In genomic region chr6:84233783-84234182, GRCm38 (mm10) we compare ENCODE assay signal across 10 mouse cellular contexts.
DNase-seq lines count a peak whose midpoint lies in the region; ATAC-seq lines count a peak whose summit lies in the region.
"Had no signal": no experiment of that assay in that cellular context is flagged by ENCODE, and none has a peak within 500 bp of the region (broad histone marks: within the 10 kb centered on the region; RNA-seq: fewer than 3 reads in every experiment).

No protein-coding gene starts in this region.

- H3K36me3 ChIP-seq in heart, embryonic 11.5 days (ENCODE audit: control insufficient read depth, insufficient read depth, low read length) = no peaks in the 10 kb centered on the region
- H3K36me3 ChIP-seq in midbrain, embryonic 14.5 days (ENCODE audit: control insufficient read depth, insufficient read depth, low read length) = no peaks in the 10 kb centered on the region
- H3K36me3 ChIP-seq in midbrain, embryonic 15.5 days (replicated peaks) = no peaks in the 10 kb centered on the region
- no peaks in the 10 kb centered on the region for H3K36me3 ChIP-seq in intestine, embryonic 15.5 days
- no peaks in the 10 kb centered on the region for H3K36me3 ChIP-seq in limb, embryonic 10.5 days
- H3K36me3 ChIP-seq in midbrain, embryonic 16.5 days (ENCODE audit: control insufficient read depth, insufficient read depth, low read length) = no peaks in the 10 kb centered on the region

- DNase-seq in heart, adult 18-20 months = peak; percentile 48 to 53
- DNase-seq in midbrain, embryonic 14.5 days = peak; percentile 5
- no peak for DNase-seq in limb, embryonic 10.5 days (ENCODE audit: low spot score)
- no peak for DNase-seq in spleen, postnatal 14 days (ENCODE audit: low spot score in 2 of 2)
- DNase-seq: cerebellum, postnatal 25 days; gastrocnemius, postnatal 36 days had no signal

- H3K27me3 ChIP-seq in heart, embryonic 11.5 days (ENCODE audit: control insufficient read depth, insufficient read depth, low read length) = peaks cover 5% of the 10 kb centered on the region; the same call in 1 of the 2 replicates
- no peaks in the 10 kb centered on the region for H3K27me3 ChIP-seq in midbrain, embryonic 14.5 days (ENCODE audit: control insufficient read depth, insufficient read depth, low read length)
- H3K27me3 ChIP-seq in midbrain, embryonic 15.5 days (replicated peaks) = no peaks in the 10 kb centered on the region
- no peaks in the 10 kb centered on the region for H3K27me3 ChIP-seq in intestine, embryonic 15.5 days (replicated peaks)
- no peaks in the 10 kb centered on the region for H3K27me3 ChIP-seq in limb, embryonic 10.5 days (ENCODE audit: low read depth, poor library complexity, severe bottlenecking)
- H3K27me3 ChIP-seq in midbrain, embryonic 16.5 days (ENCODE audit: control insufficient read depth, insufficient read depth, low read depth, low read length) = no peaks in the 10 kb centered on the region

- no peak overlapping the region for H3K4me2 ChIP-seq in heart, embryonic 11.5 days
- H3K4me2 ChIP-seq in midbrain, embryonic 14.5 days (ENCODE audit: low read length) = no peak overlapping the region
- no peak overlapping the region for H3K4me2 ChIP-seq in midbrain, embryonic 15.5 days
- no peak overlapping the region for H3K4me2 ChIP-seq in intestine, embryonic 15.5 days (replicated peaks)
- no peak overlapping the region for H3K4me2 ChIP-seq in midbrain, embryonic 16.5 days (ENCODE audit: low read length)

- H3K4me1 ChIP-seq in heart, embryonic 11.5 days (ENCODE audit: control insufficient read depth, insufficient read depth, low read length) = peaks cover 23% of the 10 kb centered on the region
- H3K4me1 ChIP-seq in midbrain, embryonic 14.5 days (ENCODE audit: control insufficient read depth, insufficient read depth, low read length) = 0 out of 2 replicates have a peak, but pooled peaks cover 7% of the 10 kb centered on the region
- H3K4me1 ChIP-seq in midbrain, embryonic 15.5 days = 0 out of 2 replicates have a peak, but pooled peaks cover 2% of the 10 kb centered on the region
- peaks cover 8% of the 10 kb centered on the region; the same call in 1 of the 2 replicates for H3K4me1 ChIP-seq in intestine, embryonic 15.5 days (replicated peaks)
- peaks cover 66% of the 10 kb centered on the region for H3K4me1 ChIP-seq in limb, embryonic 10.5 days
- H3K4me1 ChIP-seq in midbrain, embryonic 16.5 days (ENCODE audit: control insufficient read depth, insufficient read depth, low read length) = no peaks in the 10 kb centered on the region

- 51% methylated on average over 6 of the region's 6 CpGs for WGBS in heart, embryonic 11.5 days (ENCODE audit: insufficient replicate concordance)
- 72% methylated on average over 6 of the region's 6 CpGs for WGBS in midbrain, embryonic 14.5 days
- 75% methylated on average over 6 of the region's 6 CpGs for WGBS in midbrain, embryonic 15.5 days
- 58% methylated on average over 6 of the region's 6 CpGs for WGBS in intestine, embryonic 15.5 days
- 64% methylated on average over 6 of the region's 6 CpGs for WGBS in limb, embryonic 10.5 days
- 69% methylated on average over 6 of the region's 6 CpGs for WGBS in midbrain, embryonic 16.5 days

- H3K4me3 ChIP-seq in heart, embryonic 11.5 days (ENCODE audit: low read depth, low read length) = no peak overlapping the region
- H3K4me3 ChIP-seq in midbrain, embryonic 14.5 days (replicated peaks; ENCODE audit: low read depth, low read length) = no peak overlapping the region
- H3K4me3 ChIP-seq in midbrain, embryonic 15.5 days = no peak overlapping the region
- H3K4me3 ChIP-seq in intestine, embryonic 15.5 days (replicated peaks) = no peak overlapping the region
- H3K4me3 ChIP-seq in limb, embryonic 10.5 days = no peak overlapping the region
- H3K4me3 ChIP-seq in midbrain, embryonic 16.5 days (ENCODE audit: low read depth, low read length) = no peak overlapping the region

- ATAC-seq in heart, embryonic 11.5 days (replicated peaks; ENCODE audit: insufficient number of reproducible peaks, low FRiP score, low TSS enrichment) = no peak
- no peak for ATAC-seq in midbrain, embryonic 14.5 days (ENCODE audit: low FRiP score, low TSS enrichment)
- no peak for ATAC-seq in midbrain, embryonic 15.5 days (replicated peaks)
- ATAC-seq in intestine, embryonic 15.5 days = peak; percentile 75
- ATAC-seq in midbrain, embryonic 16.5 days = no peak

- H3K9me3 ChIP-seq in heart, embryonic 11.5 days (replicated peaks; ENCODE audit: control insufficient read depth, low read length) = no peaks in the 10 kb centered on the region
- no peaks in the 10 kb centered on the region for H3K9me3 ChIP-seq in midbrain, embryonic 14.5 days (ENCODE audit: control insufficient read depth, low read length)
- no peaks in the 10 kb centered on the region for H3K9me3 ChIP-seq in midbrain, embryonic 15.5 days
- no peaks in the 10 kb centered on the region for H3K9me3 ChIP-seq in intestine, embryonic 15.5 days
- H3K9me3 ChIP-seq in limb, embryonic 10.5 days (replicated peaks) = no peaks in the 10 kb centered on the region
- no peaks in the 10 kb centered on the region for H3K9me3 ChIP-seq in midbrain, embryonic 16.5 days (replicated peaks; ENCODE audit: control insufficient read depth, low read length, poor library complexity, severe bottlenecking)

- no peak overlapping the region for H3K9ac ChIP-seq in heart, embryonic 11.5 days (ENCODE audit: low read depth, low read length)
- H3K9ac ChIP-seq in midbrain, embryonic 14.5 days (replicated peaks; ENCODE audit: low read length) = no peak overlapping the region
- no peak overlapping the region for H3K9ac ChIP-seq in midbrain, embryonic 15.5 days
- H3K9ac ChIP-seq in intestine, embryonic 15.5 days = no peak overlapping the region
- H3K9ac ChIP-seq in midbrain, embryonic 16.5 days (ENCODE audit: low read depth, low read length) = no peak overlapping the region

- no peak overlapping the region for H3K27ac ChIP-seq in heart, embryonic 11.5 days (ENCODE audit: low read depth, low read length)
- no peak overlapping the region for H3K27ac ChIP-seq in midbrain, embryonic 14.5 days (replicated peaks; ENCODE audit: low read depth, low read length)
- H3K27ac ChIP-seq in midbrain, embryonic 15.5 days = no peak overlapping the region
- H3K27ac ChIP-seq in intestine, embryonic 15.5 days = no peak overlapping the region
- peak overlapping the region; percentile 87 for H3K27ac ChIP-seq in limb, embryonic 10.5 days
- H3K27ac ChIP-seq in midbrain, embryonic 16.5 days (ENCODE audit: low read length) = no peak overlapping the region

Comparison
In these comparisons a context has a peak if more than half of its experiments do, and no peak if none do; other contexts are left out.
1. DNase-seq: peak in heart, adult 18-20 months (2 of 2) and midbrain, embryonic 14.5 days (single experiment); none in limb, embryonic 10.5 days (single experiment) and spleen, postnatal 14 days (0 of 2).